ENCODE assay signal across 9 mouse cellular contexts in genomic region chr19:6475129-6475528, GRCm38 (mm10). TPM values are rescaled to one million over a fixed set of nuclear protein-coding genes. Genes with fewer than 3 reads are reported as not detected.
DNase-seq lines count a peak whose midpoint lies in the region; ATAC-seq and TF ChIP-seq lines count a peak whose summit lies in the region.
"Had no signal": no experiment of that assay in that cellular context is flagged by ENCODE, and none has a peak within 500 bp of the region (broad histone marks: within the 10 kb centered on the region; RNA-seq: fewer than 3 reads in every experiment).

No protein-coding gene starts in this region.

- TF ChIP-seq POLR2A in liver, adult 2 months (IDR thresholded peaks at IDR 0.05; ENCODE audit: extremely low read depth, insufficient read depth, low read length): no peak

- H3K27me3 ChIP-seq in forebrain, embryonic 10.5 days (ENCODE audit: poor library complexity, severe bottlenecking): no peaks in the 10 kb centered on the region
- no peaks in the 10 kb centered on the region for H3K27me3 ChIP-seq in forebrain, embryonic 14.5 days (replicated peaks; ENCODE audit: control insufficient read depth, insufficient read depth, low read length)
- no peaks in the 10 kb centered on the region for H3K27me3 ChIP-seq in liver, adult 2 months (ENCODE audit: control insufficient read depth, insufficient read depth, low read length)
- peaks cover 9% of the 10 kb centered on the region; the same call in 1 of the 2 replicates for H3K27me3 ChIP-seq in liver, embryonic 12.5 days (replicated peaks)
- no peaks in the 10 kb centered on the region for H3K27me3 ChIP-seq in embryonic facial prominence, embryonic 11.5 days (ENCODE audit: control insufficient read depth, insufficient read depth, low read length)

- 50% methylated on average over 5 of the region's 5 CpGs for WGBS in forebrain, embryonic 10.5 days
- 39% methylated on average over 5 of the region's 5 CpGs for whole genome bisulfite sequencing in forebrain, embryonic 14.5 days
- 35% methylated on average over 5 of the region's 5 CpGs for WGBS in liver, adult 2 months
- WGBS in liver, embryonic 12.5 days (ENCODE audit: insufficient replicate concordance): 18% methylated on average over 5 of the region's 5 CpGs
- 33% methylated on average over 5 of the region's 5 CpGs for WGBS in embryonic facial prominence, embryonic 11.5 days

- H3K79me2 ChIP-seq in liver, adult 2 months (ENCODE audit: control insufficient read depth, insufficient read depth, low read length): no peaks in the 10 kb centered on the region

- H3K27ac ChIP-seq in forebrain, embryonic 10.5 days: peak overlapping the region; percentile 51; the same call in 1 of the 2 replicates
- H3K27ac ChIP-seq in forebrain, embryonic 14.5 days (ENCODE audit: low read depth, low read length): no peak overlapping the region
- 0 out of 2 replicates have a peak overlapping the region, but pooled peaks have one; percentile 11 for H3K27ac ChIP-seq in liver, adult 2 months (replicated peaks; ENCODE audit: insufficient read depth, low read depth, low read length)
- no peak overlapping the region for H3K27ac ChIP-seq in liver, embryonic 12.5 days
- no peak overlapping the region for H3K27ac ChIP-seq in embryonic facial prominence, embryonic 11.5 days (replicated peaks; ENCODE audit: low read depth, low read length)

- H3K4me3 ChIP-seq in forebrain, embryonic 10.5 days: no peak overlapping the region
- H3K4me3 ChIP-seq in forebrain, embryonic 14.5 days (ENCODE audit: low read depth, low read length): no peak overlapping the region
- no peak overlapping the region for H3K4me3 ChIP-seq in liver, adult 2 months (ENCODE audit: insufficient read depth, low read depth, low read length)
- no peak overlapping the region for H3K4me3 ChIP-seq in liver, embryonic 12.5 days
- H3K4me3 ChIP-seq in embryonic facial prominence, embryonic 11.5 days (ENCODE audit: low read depth, low read length): no peak overlapping the region

- no peak overlapping the region for H3K9ac ChIP-seq in forebrain, embryonic 14.5 days (ENCODE audit: low read length)
- H3K9ac ChIP-seq in liver, adult 2 months (ENCODE audit: low read depth, low read length): no peak overlapping the region
- H3K9ac ChIP-seq in liver, embryonic 12.5 days: no peak overlapping the region
- H3K9ac ChIP-seq in embryonic facial prominence, embryonic 11.5 days (replicated peaks; ENCODE audit: low read length): peak overlapping the region; percentile 13; the same call in 1 of the 2 replicates

- H3K4me2 ChIP-seq in forebrain, embryonic 14.5 days (ENCODE audit: low read length): no peak overlapping the region
- no peak overlapping the region for H3K4me2 ChIP-seq in liver, embryonic 12.5 days
- no peak overlapping the region for H3K4me2 ChIP-seq in embryonic facial prominence, embryonic 11.5 days (ENCODE audit: low read depth, low read length)

- H3K4me1 ChIP-seq in forebrain, embryonic 10.5 days: peaks cover 23% of the 10 kb centered on the region
- no peaks in the 10 kb centered on the region for H3K4me1 ChIP-seq in forebrain, embryonic 14.5 days (ENCODE audit: control insufficient read depth, insufficient read depth, low read length)
- peaks cover 2% of the 10 kb centered on the region; the same call in 1 of the 2 replicates for H3K4me1 ChIP-seq in liver, adult 2 months (ENCODE audit: control insufficient read depth, insufficient read depth, low read length)
- peaks cover 14% of the 10 kb centered on the region for H3K4me1 ChIP-seq in liver, embryonic 12.5 days
- no peaks in the 10 kb centered on the region for H3K4me1 ChIP-seq in embryonic facial prominence, embryonic 11.5 days (ENCODE audit: control insufficient read depth, insufficient read depth, low read length)

- TF ChIP-seq CTCF in liver, adult 2 months (IDR thresholded peaks at IDR 0.05; ENCODE audit: low read depth, low read length): no peak

- H3K9me3 ChIP-seq in forebrain, embryonic 10.5 days: no peaks in the 10 kb centered on the region
- no peaks in the 10 kb centered on the region for H3K9me3 ChIP-seq in forebrain, embryonic 14.5 days (replicated peaks; ENCODE audit: control insufficient read depth, low read length)
- no peaks in the 10 kb centered on the region for H3K9me3 ChIP-seq in liver, embryonic 12.5 days (replicated peaks)
- H3K9me3 ChIP-seq in embryonic facial prominence, embryonic 11.5 days (replicated peaks; ENCODE audit: control insufficient read depth, low read length): no peaks in the 10 kb centered on the region

- H3K36me3 ChIP-seq in forebrain, embryonic 10.5 days (replicated peaks): no peaks in the 10 kb centered on the region
- H3K36me3 ChIP-seq in forebrain, embryonic 14.5 days (ENCODE audit: control insufficient read depth, insufficient read depth, low read length): peaks cover 15% of the 10 kb centered on the region
- no peaks in the 10 kb centered on the region for H3K36me3 ChIP-seq in liver, adult 2 months (ENCODE audit: control insufficient read depth, insufficient read depth, low read length)
- no peaks in the 10 kb centered on the region for H3K36me3 ChIP-seq in liver, embryonic 12.5 days
- H3K36me3 ChIP-seq in embryonic facial prominence, embryonic 11.5 days (replicated peaks; ENCODE audit: control insufficient read depth, insufficient read depth, low read depth, low read length): no peaks in the 10 kb centered on the region

- no peak for DNase-seq in forebrain, embryonic 10.5 days (ENCODE audit: extremely low spot score, low spot score)
- no peak for DNase-seq in forebrain, embryonic 14.5 days (ENCODE audit: low spot score)
- no peak for DNase-seq in liver, adult 2 months (ENCODE audit: extremely low read depth, low read depth, low spot score)
- no peak for DNase-seq in embryonic facial prominence, embryonic 11.5 days (ENCODE audit: low spot score)
- peak; percentile 32 for DNase-seq in lung, postnatal 25 days (ENCODE audit: low spot score)
- no peak for DNase-seq in urinary bladder, postnatal 10 days (ENCODE audit: low spot score)
- DNase-seq: right cerebral cortex, adult 18-20 months had no signal

- no peak for ATAC-seq in forebrain, embryonic 14.5 days
- ATAC-seq in liver, embryonic 12.5 days: no peak
- no peak for ATAC-seq in embryonic facial prominence, embryonic 11.5 days (replicated peaks; ENCODE audit: insufficient number of reproducible peaks, low FRiP score, low TSS enrichment, low read depth)
- no peak for ATAC-seq in CD4-positive, CD25-positive, alpha-beta regulatory T cell, adult 4 months

RNA-seq across cellular contexts. Expression of gene Nrxn2, which starts 56.6 kb away (rescaled TPM):
- 2.8 and 3.1 TPM in 2 replicates for polyA plus RNA-seq in forebrain, embryonic 10.5 days (2016; fragmentation: Nextera tagmentation; extraction: Ambion mirVana)
- polyA plus RNA-seq in forebrain, embryonic 14.5 days (2014; fragmentation: Nextera tagmentation; extraction: Ambion mirVana): 39.5 and 41.7 TPM in 2 replicates
- 0.28 and 1.1 TPM in 2 replicates for total RNA-seq in liver, adult 2 months (2014; rRNA removed)
- polyA plus RNA-seq in liver, adult 2 months (2012; rRNA removed): 1.2 and 2.4 TPM in 2 replicates
- polyA plus RNA-seq in liver, embryonic 12.5 days (2016; fragmentation: Nextera tagmentation; extraction: Ambion mirVana): 0.83 and 0.85 TPM in 2 replicates
- polyA plus RNA-seq in embryonic facial prominence, embryonic 11.5 days (2014; fragmentation: Nextera tagmentation; extraction: Ambion mirVana): 4.1 and 5.0 TPM in 2 replicates
- not detected for polyA plus RNA-seq in CD4-positive, CD25-positive, alpha-beta regulatory T cell, adult 4 months (2017; shearing (Covaris generic))

Comparison
In these comparisons a context has a peak if more than half of its experiments do, and no peak if none do; other contexts are left out.
1. H3K27ac ChIP-seq: peak in forebrain, embryonic 10.5 days (single experiment) and liver, adult 2 months (single experiment); none in forebrain, embryonic 14.5 days (single experiment), liver, embryonic 12.5 days (single experiment) and embryonic facial prominence, embryonic 11.5 days (single experiment).